Mouse (Mus musculus) brain, embryonic 14.5 days (tissue): Measurements from ENCODE around the gene Ttc38.

Source experiments
- CTCF ChIP-seq: fragments of 200-500 bp; IDR thresholded peaks from 2 replicates; pipeline ENCODE4 v1.5.1; 2012; ENCODE audit warnings: inconsistent platforms, mild to moderate bottlenecking, moderate library complexity, borderline replicate concordance; ENCODE audit not compliant: insufficient read depth, insufficient read length; ENCODE audit errors: extremely low read depth
- POLR2A ChIP-seq: fragments of 200-500 bp; IDR thresholded peaks from 2 replicates; pipeline ENCODE4 v1.6.1; 2012; ENCODE audit warnings: mild to moderate bottlenecking, inconsistent platforms, borderline replicate concordance; ENCODE audit not compliant: poor library complexity, insufficient read depth, insufficient read length, severe bottlenecking; ENCODE audit errors: extremely low read depth

DNA sequence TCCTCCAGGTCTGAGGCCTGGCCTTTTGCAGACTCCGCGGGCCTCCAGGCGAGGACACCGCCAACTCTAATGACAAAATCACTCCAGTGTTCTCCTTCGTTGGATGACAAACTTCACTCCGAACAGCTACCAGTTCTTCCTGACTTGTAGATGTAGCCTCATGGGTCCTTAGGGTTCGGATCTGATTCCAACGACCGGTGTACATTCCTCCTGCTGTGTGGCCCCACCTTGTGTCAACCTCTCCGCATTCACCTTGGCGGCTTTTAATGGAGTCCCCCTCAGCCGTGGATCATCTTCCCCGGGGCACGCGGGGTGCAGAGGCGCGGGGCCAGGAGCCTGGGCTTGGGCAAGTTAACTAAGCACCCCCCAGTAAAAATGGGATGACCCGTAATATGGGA is 47.4 kb downstream of the Ttc38 start:
- TF ChIP-seq CTCF (no peak), POLR2A (no peak)
